Mouse (Mus musculus) cerebellum, adult 8-10 months (tissue): ENCODE measurements around the gene H2-Q6.
"Not testable (repeated sequence)": the region's sequence is repeated elsewhere in the genome, so short reads cannot be mapped to it uniquely, and the experiment has no call there.

Experiments
- DNase-seq: peaks from one replicate; pipeline ENCODE4 v3.0.0; 2022

The H2-Q6 gene

DNA sequence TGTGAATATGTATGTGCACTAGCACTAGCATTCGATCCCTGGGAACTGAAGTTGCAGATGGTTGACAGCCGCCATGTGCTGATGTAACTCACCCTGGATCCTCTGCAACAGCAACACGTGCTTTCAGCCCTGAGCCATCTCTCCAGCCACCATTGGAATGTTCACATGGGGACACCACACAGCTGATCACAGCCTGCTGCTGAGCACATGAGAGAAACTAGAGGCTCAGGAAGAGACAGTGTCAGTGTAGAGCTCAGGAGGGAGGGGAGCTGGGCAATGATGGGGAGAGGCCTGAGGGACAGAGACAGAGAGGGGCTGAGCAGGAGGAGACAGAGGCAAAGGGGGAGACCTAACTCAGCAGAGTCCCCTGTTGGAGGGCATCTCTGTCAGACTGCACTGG is 10.9 kb downstream of the H2-Q6 start:
- DNase-seq = not testable (repeated sequence)

DNA sequence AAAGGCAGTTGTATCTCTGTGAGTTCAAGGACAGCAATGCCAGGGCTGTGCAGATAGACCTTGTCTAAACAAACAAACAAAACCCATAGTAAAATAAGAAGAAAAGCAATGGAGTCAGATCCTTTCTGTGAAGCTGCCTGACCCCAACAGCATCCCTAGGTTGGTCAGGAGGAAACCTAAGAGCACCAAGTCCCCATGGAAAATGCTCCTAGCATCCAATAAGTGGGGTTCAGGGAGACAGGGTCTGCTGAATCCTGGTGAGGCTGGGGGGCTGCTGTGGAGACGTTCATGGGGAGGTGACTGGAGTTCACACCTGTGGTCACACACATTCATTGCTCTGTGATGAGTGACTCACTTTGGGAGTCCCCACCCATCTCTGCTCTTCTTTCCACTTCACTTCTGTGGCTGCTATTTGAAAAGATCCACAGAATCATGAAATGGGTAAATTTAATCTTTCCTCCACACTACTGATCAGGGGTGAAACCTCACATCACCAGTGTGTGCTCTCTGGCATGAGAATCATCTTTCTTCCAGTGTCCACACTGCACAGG is 12.8 kb downstream of the H2-Q6 start:
- not testable (repeated sequence) for DNase-seq

- DNase-seq = not testable (repeated sequence)
Measured at GRCm38 (mm10) chr17:35438395-35438794, 13.7 kb downstream of the H2-Q6 start.

GRCm38 (mm10) chr17:35438885-35439284 is 14.2 kb downstream of the H2-Q6 start, which contains the start of gene H2-Q7:
TSS of gene H2-Q7 (plus strand) at chr17:35439155.
- peak; percentile 16 for DNase-seq

DNA sequence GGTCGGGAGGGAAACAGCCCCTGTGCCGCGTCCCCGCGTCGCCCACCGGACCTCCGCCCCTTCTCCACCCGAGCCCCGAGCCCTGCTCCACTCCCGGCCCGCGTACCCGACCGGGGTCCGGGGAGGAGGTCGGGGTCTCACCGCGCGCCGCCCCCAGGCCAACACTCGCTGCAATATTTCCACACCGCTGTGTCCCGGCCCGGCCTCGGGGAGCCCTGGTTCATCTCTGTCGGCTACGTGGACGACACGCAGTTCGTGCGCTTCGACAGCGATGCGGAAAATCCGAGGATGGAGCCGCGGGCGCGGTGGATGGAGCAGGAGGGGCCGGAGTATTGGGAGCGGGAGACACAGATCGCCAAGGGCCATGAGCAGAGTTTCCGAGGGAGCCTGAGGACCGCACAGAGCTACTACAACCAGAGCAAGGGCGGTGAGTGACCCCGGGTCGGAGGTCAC is 14.7 kb downstream of the H2-Q6 start:
- DNase-seq = not testable (repeated sequence)

GRCm38 (mm10) chr17:35439925-35440645 is 15.4 kb downstream of the H2-Q6 start:
- DNase-seq = not testable (repeated sequence)

- not testable (repeated sequence) for DNase-seq
Measured at GRCm38 (mm10) chr17:35442376-35442775, 17.7 kb downstream of the H2-Q6 start.

DNA sequence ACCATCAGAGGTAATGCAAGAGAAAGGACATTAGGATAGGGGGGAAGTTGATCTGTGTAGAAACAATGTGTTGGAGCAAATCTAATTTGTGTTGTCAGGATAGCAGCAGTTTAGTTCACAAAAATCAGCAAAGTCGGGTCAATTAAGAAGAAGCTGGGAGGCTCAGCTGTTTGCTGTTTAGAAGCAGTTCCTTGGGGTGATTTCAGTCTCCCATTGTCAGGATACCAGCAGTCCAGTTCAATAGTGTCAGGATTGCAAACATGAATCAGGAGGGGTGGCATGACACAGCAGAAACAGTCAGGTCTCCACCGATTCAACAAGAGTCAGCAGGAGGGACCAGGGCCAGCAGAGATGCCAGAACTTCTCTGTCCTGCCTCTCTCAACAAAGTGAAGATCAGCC is 19.9 kb downstream of the H2-Q6 start:
- DNase-seq = not testable (repeated sequence)

- not testable (repeated sequence) for DNase-seq
Measured at GRCm38 (mm10) chr17:35458247-35458646, 33.6 kb downstream of the H2-Q6 start.

GRCm38 (mm10) chr17:35460513-35461341 is 36.1 kb downstream of the H2-Q6 start:
- DNase-seq = not testable (repeated sequence)

GRCm38 (mm10) chr17:35465651-35466050 is 41.0 kb downstream of the H2-Q6 start:
- DNase-seq = not testable (repeated sequence)

GRCm38 (mm10) chr17:35468936-35469335 is 44.3 kb downstream of the H2-Q6 start:
- not testable (repeated sequence) for DNase-seq

DNA sequence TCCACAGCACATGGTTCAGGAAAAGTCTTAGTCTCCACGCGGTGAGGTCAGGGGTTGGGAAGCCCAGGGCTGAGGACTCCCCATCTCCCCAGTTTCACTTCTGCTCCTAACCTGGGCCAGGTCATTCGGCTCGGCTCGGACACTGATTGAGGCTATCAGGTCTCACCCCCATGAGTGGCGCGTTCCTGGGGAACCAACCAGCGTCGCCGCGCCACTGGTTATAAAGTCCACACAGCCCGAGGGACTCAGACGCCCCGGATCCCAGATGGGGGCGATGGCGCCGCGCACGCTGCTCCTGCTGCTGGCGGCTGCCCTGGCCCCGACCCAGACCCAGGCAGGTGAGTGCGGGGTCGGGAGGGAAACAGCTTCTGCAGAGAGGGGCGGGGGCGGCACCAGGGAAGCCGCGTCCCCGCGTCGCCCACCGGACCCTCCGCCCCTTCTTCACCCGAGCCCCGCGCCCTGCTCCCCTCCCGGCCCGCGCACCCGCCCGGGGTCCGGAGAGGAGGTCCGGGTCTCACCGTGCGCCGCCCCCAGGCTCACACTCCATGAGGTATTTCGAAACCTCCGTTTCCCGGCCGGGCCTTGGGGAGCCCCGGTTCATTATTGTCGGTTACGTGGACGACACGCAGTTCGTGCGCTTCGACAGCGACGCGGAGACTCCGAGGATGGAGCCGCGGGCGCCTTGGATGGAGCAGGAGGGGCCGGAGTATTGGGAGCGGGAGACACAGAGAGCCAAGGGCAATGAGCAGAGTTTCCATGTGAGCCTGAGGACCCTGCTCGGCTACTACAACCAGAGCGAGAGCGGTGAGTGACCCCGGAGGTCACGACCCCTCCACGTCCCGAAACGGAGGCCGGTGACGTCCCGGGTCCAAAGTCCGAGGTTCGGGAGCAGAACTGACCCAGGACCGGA is 45.4 kb downstream of the H2-Q6 start, which contains the start of gene H2-Q10:
Gene H2-Q10 (plus strand): TSS at position 248 of the 910 bp plus-strand sequence.
- no peak for DNase-seq
